Mouse (Mus musculus) 3T3-L1 (cell line): ENCODE measurements around the gene 9030025P20Rik.
"Not testable (repeated sequence)": the region's sequence is repeated elsewhere in the genome, so short reads cannot be mapped to it uniquely, and the experiment has no call there.

Source experiments
- DNase-seq: peaks from one replicate; pipeline ENCODE4 v3.0.0-alpha.2; 2015; ENCODE audit warnings: low read depth, low spot score

The 9030025P20Rik gene

DNA sequence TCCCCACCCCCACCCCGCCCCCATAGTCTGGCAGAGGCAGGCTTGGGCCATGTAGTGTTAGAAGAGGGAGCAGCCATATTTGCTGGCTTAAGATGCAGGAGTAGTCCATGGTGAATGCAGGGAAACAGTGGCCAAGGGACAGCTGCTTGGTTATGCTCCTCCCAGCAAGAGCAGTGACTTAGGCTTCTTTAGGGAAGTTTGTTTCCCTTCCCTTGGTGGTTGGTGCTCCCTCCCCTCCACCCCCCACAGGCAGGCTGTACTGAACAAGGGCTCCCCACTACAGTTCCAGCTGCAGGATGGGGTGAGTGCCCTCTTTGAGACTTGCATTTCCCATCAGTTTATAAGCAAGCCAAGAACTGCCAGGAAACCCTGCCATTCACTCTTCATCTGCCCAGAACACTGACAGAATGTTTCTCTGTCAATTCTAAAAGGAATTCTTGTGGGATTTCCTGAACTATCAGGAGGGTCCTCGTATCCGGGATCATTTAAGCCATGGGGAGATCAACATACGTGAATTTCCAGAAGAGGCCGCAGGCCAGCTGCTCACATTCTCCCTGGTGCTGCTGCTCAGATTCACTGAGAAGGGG is 11.9 kb downstream of the 9030025P20Rik start:
- not testable (repeated sequence) for DNase-seq

- DNase-seq, result not testable (repeated sequence)
Observed at GRCm38 (mm10) chr17:14992522-14993138, 14.4 kb downstream of the 9030025P20Rik start.

DNA sequence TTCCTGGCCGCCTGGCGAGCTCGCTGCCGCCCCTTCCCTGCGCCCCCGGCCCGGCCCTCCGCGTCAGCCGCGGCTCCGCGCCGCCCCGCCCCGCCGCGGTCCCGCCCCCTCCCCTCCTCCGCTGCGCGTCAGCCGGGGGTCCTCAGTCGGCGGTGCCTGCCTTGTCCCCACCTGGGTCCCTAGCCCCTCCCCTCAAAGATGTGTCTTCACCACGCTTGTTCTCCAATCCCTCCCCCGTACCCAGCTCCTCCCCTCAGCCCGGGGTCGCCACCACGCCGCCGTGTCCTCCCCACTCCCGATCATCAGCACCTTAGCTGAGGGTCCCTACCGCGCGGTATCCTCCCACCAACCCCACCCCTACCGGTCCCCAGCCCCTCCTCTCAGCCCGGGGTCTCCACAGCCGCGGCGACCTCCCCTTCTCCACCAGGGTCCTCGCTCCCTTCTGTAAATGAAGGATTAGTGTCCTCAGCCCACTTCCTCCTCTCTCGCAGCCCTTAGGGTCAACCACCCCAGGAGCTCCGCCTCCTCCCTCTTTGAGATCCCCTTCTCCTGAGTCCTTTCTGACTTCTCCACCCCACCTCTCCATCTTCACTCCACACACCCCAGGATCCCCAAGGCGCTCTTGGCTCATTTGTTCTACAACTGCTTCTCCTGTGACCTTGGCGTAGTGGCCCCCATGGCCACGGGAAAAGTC is 15.0 kb downstream of the 9030025P20Rik start:
- DNase-seq, result not testable (repeated sequence)

GRCm38 (mm10) chr17:14994140-14994539 is 15.9 kb downstream of the 9030025P20Rik start:
- not testable (repeated sequence) for DNase-seq

- DNase-seq, result not testable (repeated sequence)
Observed at GRCm38 (mm10) chr17:15000047-15000446, 21.8 kb downstream of the 9030025P20Rik start.

GRCm38 (mm10) chr17:15009088-15009487 is 30.8 kb downstream of the 9030025P20Rik start:
- DNase-seq, result not testable (repeated sequence)

- DNase-seq, result not testable (repeated sequence)
Observed at GRCm38 (mm10) chr17:15009706-15010413, 31.6 kb downstream of the 9030025P20Rik start, which contains the start of gene Gm3435. TSS of gene Gm3435 (plus strand) at chr17:15010176.

DNA sequence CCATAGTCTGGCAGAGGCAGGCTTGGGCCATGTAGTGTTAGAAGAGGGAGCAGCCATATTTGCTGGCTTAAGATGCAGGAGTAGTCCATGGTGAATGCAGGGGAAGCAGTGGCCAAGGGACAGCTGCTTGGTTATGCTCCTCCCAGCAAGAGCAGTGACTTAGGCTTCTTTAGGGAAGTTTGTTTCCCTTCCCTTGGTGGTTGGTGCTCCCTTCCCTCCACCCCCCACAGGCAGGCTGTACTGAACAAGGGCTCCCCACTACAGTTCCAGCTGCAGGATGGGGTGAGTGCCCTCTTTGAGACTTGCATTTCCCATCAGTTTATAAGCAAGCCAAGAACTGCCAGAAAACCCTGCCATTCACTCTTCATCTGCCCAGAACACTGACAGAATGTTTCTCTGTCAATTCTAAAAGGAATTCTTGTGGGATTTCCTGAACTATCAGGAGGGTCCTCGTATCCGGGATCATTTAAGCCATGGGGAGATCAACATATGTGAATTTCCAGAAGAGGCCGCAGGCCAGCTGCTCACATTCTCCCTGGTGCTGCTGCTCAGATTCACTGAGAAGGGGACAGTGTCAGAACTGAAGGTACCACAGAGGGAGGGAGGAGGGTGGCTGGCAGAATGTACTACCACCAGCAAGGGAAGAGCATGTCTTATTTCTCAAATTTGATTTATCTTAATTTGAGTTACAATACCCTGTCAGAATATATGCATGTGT is 43.4 kb downstream of the 9030025P20Rik start:
- DNase-seq, result not testable (repeated sequence)

DNA sequence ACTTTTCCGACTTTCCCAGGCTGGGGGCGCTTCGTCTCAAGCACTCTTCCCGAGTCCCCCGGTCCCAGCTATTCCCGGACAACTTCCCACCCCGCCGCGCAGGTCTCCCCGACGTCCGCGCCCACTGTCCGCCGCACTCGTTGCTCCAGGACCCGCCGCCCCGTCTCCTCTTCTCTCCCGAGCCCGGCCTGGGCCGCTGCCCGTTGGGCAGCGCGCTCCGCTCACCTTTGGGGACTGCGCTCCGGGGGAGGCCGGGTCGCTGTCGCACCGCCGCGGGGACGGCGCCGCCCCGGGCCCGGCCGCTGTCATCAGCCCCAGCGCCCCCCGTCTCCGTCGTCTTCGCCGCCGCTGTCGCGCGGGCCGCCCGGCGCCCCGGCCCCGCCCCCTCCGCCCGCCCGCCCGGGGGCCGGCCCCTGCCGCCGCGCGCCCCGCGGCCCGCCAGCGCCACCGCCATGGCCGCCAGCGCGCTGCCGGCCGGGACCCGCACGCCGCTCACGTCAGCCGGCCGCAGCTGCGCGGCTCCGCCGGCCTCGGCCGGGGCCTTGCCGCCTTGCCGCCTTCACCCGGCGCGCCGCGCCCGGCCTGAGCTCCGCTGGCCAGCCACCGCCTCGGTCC is 45.7 kb downstream of the 9030025P20Rik start:
- DNase-seq, result not testable (repeated sequence)

- not testable (repeated sequence) for DNase-seq
Observed at GRCm38 (mm10) chr17:15024502-15025193, 46.4 kb downstream of the 9030025P20Rik start.

- not testable (repeated sequence) for DNase-seq
Observed at GRCm38 (mm10) chr17:15025513-15025912, 47.2 kb downstream of the 9030025P20Rik start.

GRCm38 (mm10) chr17:15031414-15031813 is 53.1 kb downstream of the 9030025P20Rik start:
- DNase-seq, result not testable (repeated sequence)

DNA sequence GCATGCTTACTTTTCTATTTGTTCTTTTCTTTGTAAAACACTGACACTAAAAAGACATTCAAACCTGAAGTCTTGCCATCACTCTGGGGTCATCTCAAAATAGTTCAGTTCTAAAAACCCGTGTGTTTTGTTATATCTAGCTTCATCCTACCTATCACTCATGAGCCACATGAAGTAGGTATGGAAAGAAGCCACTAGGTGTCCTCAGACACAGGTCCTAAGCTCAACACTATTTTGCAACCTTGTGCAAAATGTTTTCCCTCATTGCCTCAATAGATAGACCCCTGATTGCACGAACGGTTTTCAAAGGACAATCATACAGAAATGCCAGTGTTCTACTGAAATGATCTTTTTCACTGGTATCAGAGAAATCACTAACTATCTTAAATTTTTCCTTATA is 62.2 kb downstream of the 9030025P20Rik start:
- not testable (repeated sequence) for DNase-seq
